Mouse (Mus musculus): ENCODE results near the gene Gm48551.
A peak's percentile ranks its signal among the peaks of the same experiment; 100 is the strongest.

Gm48551 gene

DNA sequence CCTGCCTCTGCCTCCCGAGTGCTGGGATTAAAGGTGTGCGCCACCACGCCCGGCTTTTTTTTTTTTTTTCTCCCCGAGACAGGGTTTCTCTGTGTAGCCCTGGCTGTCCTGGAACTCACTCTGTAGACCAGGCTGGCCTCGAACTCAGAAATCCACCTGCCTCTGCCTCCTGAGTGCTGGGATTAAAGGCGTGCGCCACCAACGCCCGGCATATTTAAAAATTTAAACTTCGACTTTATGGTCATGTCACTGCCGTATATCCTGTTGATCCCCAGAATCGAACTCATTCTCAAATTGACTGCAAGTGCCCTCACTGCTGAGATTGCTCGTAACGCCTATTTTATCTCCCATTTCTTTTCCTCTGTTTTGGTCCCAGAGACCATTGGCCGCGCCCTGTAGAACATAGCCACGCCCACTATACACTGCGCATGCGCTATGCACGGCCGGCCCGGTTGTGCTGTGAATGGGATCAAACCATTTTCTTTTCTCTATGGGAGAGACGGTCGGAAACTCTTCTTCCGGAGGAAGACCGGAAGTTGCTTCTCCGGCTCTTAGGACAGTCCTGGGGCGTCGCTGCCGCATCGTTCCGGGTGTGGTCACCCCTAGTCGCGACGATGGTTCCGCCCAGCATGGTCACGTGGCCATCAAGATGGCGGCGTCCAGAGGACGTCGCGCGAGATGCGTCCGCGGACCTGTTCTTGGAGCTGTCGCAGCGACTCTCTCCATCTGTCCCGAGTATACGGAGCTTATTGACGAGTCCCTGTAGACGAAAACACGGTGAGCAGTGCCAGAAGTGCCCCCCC lies at the start of gene Gm48551, which contains the start of gene Dohh:
Gm48551 (plus strand) TSS at position 665 of the 803 bp plus-strand sequence.
Dohh (plus strand) TSS at position 627 of the 803 bp plus-strand sequence.
- DNase-seq (ENCODE audit: low read depth, low spot score): peak; percentile 99

DNA sequence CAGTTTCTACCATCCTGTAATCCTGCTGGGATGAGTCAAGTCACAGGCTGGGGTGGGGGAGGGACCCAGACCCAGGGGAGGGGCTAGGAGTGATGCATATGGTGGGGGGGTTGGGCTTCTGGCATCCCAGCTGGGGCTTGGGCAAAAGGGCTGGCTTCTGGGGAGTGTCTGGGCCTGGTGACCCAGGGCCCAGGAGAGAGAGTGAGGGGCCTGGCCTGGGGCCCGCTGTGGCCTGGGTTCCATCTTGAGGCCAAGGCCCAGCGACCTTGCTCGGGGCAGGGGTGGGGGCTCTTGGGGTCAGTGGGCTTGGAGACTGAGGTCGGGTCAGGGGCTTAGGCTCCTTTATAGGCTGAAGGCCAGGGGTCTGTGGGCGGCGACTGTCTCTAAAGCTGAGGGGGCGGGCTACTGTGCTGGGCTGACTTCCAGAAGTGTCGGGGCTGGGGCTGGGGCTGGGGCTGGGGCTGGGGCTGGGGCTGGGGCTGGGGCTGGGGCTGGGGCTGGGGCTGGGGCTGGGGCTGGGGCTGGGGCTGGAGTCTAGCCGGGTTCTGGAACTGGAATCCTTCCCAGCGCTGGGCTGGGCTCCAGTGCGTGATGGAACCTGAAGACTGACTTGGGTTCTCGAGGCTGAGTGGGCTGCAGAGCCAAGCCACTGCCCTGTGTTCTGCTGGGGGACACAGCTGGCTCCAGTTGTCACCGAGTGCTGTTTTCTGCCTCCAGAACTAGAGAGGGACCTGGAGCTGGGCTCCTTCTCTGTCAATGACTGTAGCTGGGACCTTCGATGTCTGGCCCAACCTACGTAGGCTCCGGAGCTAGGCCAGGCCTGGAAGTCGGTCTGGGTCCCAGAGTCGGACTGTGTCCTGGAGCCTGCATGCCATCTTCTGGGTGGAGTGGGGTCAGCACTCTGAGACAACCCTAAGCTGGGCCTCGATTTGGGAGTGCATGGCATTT lies 48.6 kb upstream of the Gm48551 start:
- no peak for DNase-seq (ENCODE audit: low read depth, low spot score)

DNA sequence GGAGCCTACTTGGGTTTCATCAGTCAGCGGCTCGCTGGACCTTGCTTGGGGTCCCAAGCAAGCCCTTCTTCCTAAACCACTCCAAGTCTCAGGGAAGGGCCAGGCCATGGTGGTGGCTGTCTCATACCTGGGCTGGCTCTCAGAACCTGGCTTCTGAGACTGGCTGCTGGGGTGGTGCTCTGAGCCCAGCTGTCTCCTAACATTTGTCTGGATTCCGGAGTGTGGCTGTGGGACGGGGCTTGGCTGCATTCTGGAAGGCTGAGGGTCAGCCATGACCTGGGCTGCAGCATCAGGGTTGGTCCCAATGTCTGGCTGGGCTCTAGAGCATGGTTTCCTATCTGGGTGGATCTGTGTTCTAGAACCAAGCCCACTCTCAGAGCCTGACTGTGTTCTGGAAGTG lies 47.7 kb upstream of the Gm48551 start:
- DNase-seq (ENCODE audit: low read depth, low spot score): no peak

DNA sequence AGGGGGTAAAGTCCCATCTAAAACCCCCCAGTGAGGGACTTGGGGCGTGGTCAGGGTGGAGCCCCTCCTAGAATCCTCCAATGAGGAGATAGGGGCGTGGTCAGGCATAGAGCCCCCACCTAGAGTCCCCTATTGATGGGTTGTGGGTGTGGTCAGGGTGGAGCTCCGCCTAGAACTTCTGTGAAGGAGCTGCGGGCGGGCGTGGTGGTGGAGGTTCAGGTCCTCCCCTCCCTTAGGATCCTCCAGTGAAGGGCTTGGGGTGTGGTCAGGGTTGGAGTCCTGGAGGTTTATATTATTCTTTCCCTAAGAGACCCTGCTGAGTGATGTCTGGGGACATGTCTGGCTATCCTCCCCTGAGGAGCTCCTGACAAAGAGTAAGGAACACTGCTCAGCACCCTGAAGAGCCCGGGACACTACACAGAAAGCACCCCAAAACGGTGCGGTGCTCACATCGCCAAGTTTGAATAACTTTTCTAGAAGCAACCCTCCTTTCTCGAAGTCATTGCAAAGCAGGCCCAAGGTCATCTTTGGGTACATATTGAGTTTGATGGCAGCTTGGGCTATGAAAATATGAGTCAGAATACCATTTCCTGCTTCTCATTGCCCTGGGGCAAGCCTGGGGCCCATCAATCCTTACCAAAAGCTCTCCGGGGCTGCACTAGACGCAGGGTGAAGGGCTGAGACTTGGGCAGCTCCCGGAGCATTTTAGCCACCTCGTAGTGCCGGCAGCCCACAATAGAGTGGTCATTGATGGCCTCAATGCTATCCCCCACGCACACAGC lies 43.5 kb upstream of the Gm48551 start:
- DNase-seq (ENCODE audit: low read depth, low spot score): no peak

DNA sequence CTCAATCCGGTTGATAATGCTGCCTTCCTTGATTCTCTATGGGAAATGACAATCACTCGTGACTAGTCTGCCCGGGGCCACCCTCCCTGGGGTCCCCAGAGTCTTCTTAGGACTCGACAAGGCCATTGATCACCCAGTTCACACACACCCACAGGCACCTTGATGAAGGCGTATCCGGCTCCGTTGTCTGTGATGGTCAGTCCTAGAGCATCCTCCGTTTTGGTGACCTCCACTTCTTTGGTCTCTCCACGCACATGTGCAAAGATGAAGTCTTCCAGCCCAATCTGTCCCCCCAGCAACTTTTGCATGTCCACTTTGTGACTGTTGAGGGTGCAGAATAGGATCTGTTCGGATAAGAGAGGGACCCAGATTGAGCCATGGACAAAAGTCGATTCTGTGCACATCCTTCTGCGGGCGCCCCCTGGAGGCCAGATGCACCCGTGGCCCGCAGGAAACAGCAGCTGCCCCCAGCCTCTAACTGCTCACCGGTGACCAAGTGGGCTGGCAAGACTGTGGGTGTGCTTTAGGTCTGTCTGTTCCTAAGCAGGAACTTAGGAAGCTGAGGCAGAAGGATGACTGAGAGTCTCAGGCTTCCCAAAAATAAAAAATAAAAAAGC lies 42.8 kb upstream of the Gm48551 start:
- no peak for DNase-seq (ENCODE audit: low read depth, low spot score)

DNA sequence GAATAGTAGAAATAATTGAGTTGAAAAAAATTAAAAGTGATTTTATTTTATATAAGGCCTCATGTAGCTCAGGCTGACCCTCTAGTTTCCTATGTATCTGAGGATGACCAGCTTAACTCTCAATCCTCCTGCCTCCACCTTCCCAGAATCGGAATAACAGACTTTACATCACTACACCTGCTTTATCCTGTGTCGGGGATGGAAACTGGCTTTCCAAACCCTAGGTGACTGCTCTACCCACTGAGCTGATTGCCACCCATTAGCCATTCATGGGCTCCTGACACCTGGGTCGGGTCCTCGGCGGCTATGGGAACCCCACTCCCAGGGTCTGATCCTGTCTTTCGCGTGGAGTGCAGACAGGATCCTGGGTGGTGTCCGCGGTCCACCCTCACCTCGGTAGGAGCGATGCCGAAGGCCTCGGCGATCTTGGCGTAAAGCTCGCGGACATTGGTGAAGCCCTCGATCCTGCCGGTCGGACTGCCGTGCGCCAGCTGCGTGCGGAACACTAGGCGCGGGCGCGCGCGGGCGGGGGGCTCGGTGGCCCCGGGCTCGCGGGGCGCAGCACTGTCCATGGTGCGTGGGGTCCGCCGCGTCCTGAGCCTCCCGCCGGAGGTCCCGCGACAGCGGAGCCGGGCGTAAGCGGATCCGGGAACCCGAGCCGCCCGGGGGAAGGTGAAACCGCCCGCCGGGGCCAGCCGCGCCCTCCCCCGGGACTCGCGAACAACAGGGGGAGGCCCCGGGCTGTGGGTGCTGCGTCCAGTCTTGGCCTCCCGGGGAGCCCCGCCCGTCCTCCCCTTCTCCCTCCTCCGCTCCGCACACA lies 41.4 kb upstream of the Gm48551 start, which contains the start of gene Gipc3:
Gipc3 (minus strand) TSS at position 581 of the 820 bp plus-strand sequence.
- DNase-seq (ENCODE audit: low read depth, low spot score): no peak

DNA sequence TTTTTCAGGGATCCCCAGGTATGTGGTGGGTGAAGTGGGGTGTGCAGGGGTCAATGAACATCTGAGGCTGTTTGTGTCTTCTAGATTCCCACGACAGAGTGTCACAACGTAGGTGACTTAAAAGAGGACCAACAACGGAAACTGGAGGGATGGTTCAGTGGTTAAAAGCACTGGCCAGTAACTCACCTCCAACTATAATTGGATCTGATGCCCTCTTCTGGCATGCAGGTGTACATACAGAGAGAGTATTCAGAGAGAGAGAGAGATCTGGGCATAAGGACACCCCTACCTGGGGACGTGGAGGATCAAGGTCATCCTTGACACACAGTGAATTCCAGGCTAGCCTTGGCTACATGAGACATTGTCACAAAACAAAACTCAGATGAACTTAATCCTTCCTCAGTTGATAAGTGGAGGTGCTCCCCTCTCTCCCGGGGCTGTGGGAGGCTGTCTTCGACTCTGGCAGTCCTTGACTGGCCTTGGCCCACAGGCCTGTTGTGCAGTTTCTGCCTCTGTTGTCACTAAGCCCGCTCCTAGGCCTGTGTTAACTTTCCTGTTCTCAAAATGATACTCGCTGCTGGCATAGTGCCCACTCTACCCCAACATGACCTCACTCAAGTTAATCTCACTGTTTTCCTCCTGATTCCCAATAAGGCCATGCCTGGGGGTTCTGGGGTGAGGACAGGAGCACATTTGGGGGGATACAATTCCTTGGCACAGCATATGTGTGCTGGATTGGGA lies 39.7 kb upstream of the Gm48551 start:
- no peak for DNase-seq (ENCODE audit: low read depth, low spot score)

DNA sequence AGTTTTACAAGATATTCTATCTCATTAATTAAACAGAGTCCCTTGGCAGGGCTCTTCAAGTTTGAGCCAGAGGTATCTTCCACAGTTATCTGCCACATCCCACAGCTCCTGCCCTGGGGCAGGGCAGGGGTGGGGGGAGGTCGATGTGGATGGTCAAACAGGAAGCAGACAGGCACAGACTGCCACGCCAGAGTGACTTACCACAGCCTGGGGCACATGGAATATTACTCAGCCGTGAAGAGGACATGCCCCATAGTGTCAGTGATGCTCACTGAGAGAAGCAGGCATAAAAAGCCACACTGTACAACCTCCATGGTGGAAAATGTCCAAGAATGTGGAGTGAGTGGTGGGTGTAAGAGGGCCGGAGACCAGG lies 39.1 kb upstream of the Gm48551 start:
- DNase-seq (ENCODE audit: low read depth, low spot score): no peak

DNA sequence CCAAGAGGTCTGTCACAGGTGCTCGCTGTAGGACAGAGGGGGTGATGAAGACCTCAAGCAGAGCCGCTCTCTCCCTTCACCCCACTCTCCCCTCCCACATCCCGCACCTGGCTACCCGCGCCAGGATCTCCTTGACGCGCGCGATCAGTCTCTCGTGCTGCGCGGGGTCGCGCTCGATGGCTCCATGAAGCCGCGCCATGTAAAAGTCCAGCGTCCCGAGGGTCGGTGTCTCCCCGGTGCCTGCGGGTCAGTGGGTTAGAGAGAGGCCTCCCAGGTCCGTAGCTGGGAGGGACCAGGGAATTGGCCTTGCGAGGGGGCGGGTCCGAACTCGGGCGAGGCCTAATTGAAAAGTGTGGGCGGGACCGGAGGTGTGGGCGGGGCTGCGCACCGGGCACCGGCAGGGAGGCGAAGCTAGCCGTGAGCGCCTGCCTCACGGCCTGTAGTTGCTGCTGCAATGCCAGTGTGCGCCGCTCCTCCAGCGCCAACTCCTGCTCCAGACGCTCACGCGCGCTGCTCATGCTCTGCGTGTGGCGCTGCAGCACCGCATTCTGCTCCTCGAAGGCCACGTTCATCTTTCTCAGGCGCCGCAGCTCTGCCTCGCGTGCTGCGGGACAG lies 37.7 kb upstream of the Gm48551 start:
- DNase-seq (ENCODE audit: low read depth, low spot score): peak; percentile 40

DNA sequence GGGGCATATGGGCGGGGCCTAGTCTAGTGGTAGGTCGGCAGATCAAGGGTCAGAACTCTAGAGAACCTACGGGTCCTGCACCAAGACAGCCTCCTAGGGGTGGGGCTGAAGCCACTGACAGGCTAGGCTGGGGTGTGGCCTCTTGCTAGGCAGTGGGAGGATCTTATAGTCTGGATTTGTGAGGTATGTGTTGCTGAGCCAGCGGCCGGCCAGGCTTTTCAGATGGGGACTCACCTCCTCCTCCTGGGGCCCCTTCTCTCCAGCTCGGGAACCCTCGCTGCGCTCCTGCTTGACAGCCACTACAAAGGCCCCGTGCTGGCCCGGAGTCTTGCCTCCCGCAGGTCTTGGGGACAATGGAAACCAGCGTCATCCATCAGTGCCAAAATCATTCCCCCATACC lies 35.1 kb upstream of the Gm48551 start:
- no peak for DNase-seq (ENCODE audit: low read depth, low spot score)

DNA sequence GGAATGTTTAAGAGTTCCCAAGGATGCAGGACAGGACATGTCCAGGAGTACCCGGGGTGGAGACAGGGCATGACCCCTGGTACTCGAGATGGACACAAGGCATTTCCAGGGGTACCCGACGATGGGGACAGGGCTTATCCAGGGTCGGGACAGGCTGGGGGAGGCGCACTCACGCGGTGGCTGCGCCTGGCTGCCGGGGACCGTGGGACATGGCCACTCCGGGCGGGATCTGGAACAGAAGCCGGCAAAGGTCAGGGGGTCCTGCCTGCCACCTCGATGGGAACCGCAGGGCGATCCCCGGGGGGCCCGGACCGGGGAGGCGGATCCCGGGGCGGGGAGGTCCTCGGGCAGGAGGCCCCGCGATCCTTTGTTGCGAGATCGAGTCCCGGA lies 34.3 kb upstream of the Gm48551 start:
- DNase-seq (ENCODE audit: low read depth, low spot score): no peak

DNA sequence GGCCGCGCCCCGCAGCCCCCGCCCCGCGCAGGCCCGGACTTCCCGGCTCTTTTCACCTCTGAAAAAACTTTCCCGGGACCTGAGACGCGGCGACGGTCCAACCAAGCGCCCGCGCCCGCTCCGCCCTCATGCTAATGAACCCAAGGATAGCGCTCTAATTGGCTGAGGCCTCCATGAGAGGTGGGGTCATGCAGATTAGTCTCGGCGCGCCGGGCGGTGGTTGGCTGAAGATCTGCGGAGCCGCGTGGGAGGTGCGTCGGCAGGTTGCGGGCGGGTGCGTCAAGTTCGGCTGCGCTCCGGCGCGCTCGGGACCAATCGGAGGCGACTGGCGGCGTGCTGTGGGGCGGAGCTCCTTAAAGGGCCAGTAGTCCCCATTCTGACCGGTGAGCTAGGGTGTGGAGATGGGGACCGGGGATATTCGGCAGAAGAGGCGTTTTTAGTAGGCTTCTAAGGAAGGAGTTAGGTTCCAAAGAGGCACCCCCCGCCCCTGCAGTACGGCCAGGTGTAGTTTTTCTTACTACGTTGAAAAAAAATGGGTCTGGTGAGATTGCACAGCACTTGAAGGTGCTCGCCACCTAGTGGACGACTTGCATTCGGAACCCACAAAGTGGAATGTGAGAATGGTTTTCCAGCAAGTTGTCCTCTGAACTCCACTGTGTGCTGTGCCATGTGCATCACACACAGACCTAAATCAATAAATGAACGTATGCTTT lies 33.8 kb upstream of the Gm48551 start, which contains the start of gene Hmg20b:
Hmg20b (minus strand) TSS at position 130 of the 713 bp plus-strand sequence.
- peak; percentile 99 for DNase-seq (ENCODE audit: low read depth, low spot score)

DNA sequence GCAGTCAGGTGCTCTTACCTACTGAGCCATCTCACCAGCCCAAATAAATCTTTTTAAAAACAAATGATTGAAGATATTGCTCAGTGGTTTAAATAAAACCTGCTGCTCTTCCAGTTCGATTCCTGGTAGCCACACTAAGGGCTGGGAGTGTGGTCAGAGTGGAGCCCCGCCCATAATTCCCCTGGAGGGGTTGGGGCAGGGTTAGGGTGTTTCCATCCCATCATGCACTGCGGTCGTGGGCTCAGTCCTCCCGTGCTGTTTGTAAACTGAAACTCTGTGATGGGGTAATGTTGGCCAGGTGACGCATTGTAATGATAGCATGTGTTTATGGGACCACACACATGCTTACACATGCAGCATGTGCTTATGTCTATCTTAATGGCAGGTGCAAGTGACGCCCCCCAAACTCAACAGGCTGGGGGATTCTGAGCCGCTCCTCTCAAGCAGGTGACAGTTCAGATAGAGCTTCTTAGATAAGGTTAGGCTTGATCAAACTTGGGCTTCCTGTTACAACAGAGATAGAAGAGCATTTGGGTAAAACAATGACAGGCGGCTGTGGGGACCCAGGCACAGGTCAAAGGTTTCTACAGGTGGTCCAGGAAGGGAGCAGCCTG lies 32.5 kb upstream of the Gm48551 start:
- no peak for DNase-seq (ENCODE audit: low read depth, low spot score)

DNA sequence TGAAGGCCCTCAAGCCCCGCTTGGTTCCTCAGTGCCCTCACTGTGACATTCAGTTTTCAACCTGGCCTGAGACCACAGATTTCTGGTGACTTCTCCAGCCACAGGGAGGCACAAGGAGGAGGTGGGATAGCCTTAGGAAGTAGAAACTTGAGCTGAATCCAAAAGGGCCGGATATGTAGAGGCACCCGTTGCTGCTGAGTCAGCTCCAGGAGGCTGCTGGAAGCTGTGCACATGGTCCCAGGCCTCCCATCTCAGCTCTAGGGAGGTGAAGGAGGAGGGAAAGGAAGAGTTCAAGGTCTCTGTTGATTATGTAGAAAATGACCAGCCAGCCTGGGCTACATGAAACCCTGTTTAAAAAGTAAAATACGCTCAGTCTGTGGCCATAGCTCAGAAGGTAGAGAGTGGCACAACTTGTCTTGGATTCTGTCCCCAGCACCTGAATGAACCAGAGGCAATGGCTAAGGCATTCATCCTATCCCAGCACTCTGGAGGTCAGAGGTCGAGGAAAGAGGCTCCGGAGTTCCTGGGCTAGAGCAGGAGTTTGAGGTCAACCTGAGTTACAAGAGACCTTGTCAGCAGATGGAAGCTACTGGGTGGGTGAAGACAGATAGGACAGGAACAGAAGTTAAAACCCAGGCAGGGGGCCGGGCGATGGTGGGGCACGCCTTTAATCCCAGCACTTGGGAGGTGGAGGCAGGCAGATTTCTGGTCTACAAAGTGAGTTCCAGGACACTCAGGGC lies 29.4 kb upstream of the Gm48551 start:
- DNase-seq (ENCODE audit: low read depth, low spot score): no peak

DNA sequence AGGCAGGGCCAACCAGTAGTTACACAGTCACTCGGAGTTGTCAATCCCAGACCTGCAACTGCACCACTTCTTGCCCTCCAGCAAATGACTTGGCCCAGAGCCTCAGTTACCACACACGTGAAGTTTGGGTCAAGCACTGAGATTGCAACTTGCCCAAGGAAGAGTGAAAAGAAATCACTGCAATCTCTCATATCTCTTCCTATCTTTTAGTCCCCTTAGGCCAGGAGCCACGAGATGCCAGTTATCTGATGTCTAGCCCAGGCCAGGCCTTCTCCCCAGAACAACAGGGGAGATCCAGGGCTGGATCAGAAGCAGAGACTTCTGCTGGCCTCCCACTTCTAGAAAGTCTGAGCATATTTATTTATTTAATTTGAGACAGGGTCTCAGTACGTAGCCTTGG lies 28.7 kb upstream of the Gm48551 start:
- DNase-seq (ENCODE audit: low read depth, low spot score): no peak

DNA sequence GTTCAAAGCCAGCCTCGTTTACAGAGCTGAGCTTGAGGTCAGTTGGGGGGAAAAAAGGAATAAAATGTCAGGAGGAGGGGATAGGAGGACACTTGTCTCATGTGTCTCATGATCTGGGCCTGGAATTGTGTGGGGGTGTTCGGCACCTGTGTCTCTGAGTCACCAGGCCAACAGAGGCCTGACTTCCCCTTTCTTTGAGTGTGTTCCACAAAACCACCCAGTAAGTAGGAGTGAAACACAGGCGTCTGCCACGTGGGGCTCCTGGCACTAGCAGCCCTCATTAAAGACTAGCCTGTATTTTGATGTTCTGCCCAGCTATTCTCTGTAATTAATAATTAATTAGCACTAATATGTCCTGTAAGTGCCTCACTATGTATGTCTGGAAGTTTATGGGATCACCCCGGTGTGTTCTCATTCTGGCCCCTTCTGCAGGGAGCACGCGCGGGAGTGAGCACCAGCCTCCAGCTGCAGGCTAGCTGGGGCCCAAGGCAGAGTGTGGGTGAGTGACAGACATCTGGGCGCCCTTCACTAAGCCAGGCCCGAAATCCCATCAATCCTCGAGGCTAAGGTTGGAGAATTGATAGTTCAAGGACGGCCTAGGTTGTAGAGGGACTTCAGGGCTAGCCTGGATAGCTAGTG lies 27.8 kb upstream of the Gm48551 start:
- DNase-seq (ENCODE audit: low read depth, low spot score): no peak

Data from telencephalon, adult 2 months (tissue).